Mouse (Mus musculus) erythroblast, embryonic 14.5 days (primary cell): ENCODE data around the gene Axdnd1. TPM values are rescaled to one million over a fixed set of nuclear protein-coding genes. Genes with fewer than 3 reads are reported as not detected.

Experiments
- H3K27me3 ChIP-seq: 2 replicates; pipeline ENCODE4 v1.6.1; 2012; ENCODE audit warnings: inconsistent platforms; ENCODE audit not compliant: control insufficient read depth
- H3K36me3 ChIP-seq: 2 replicates; pipeline ENCODE4 v1.6.1; 2012; ENCODE audit warnings: mild to moderate bottlenecking, inconsistent platforms; ENCODE audit not compliant: control insufficient read depth
- H3K4me1 ChIP-seq: 2 replicates; pipeline ENCODE4 v1.6.1; 2012; ENCODE audit warnings: inconsistent platforms; ENCODE audit not compliant: control insufficient read depth
- H3K4me3 ChIP-seq: replicated peaks from 2 replicates; pipeline ENCODE3; 2012; ENCODE audit warnings: moderate library complexity, mild to moderate bottlenecking, inconsistent platforms
- H3K9me3 ChIP-seq: 2 replicates; pipeline ENCODE4 v1.6.1; 2012; ENCODE audit warnings: low read length, inconsistent platforms, mixed read lengths; ENCODE audit not compliant: control insufficient read depth
- GATA1 ChIP-seq: IDR thresholded peaks from 2 replicates; pipeline ENCODE4 v1.6.1; 2012; ENCODE audit warnings: low read length, inconsistent platforms, mixed read lengths
- TAL1 ChIP-seq: IDR thresholded peaks from 3 replicates; pipeline ENCODE4 v1.6.1; 2012; ENCODE audit warnings: low read length, inconsistent platforms, mixed read lengths
- polyA plus RNA-seq: library from polyadenylated mRNA; stranded (reverse); fragments of >175 nt; gene quantifications from 2 replicates; pipeline ENCODE4 v1.2.3, GENCODE M21; 2012

Gene Axdnd1
- polyA plus RNA-seq, 1 experiment: not detected

DNA sequence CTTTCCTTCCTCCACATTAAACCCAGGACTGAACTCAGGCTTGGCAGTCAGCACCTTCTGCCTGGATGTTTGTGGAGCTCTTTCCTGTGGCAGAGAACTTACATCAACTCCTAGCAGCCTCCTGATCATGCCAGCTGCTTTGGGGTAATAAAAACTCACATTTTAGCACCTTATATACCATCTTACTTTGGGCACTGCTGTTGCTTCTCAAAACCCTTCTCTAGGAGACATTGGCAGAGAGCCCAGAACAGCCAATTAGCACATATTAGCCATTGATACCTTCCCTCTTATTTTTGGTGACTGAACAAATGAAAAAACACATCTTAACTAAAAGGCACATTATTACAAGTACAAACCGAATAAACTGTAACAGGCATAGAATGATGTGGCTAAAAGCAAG, 24.1 kb upstream of the Axdnd1 start:
- H3K4me1 ChIP-seq: no peaks in the 10 kb centered on the region
- H3K4me3 ChIP-seq: no peak overlapping the region
- TF ChIP-seq TAL1 (no peak), GATA1 (no peak)
- H3K36me3 ChIP-seq: no peaks in the 10 kb centered on the region
- no peaks in the 10 kb centered on the region for H3K9me3 ChIP-seq
- no peaks in the 10 kb centered on the region for H3K27me3 ChIP-seq

DNA sequence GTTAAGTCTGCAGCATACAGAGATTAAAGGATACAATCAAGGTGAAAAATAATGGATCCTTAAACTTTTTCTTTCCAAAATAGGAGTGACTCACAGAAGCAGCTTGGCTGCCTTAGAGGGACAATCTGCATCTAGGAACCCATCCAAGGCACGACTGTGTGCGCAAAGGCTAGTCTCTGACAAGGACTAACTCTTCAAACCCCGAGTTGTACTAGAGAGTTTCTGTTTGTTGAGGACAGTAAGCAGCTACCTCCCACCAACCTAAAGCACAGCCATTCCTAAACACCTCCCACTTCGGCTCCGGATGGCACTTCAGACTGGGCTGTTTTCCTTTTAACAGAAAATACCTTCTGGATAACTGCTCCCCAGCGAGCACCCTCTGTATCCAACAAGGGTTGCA, 21.8 kb upstream of the Axdnd1 start:
- Histone ChIP-seq H3K4me1 (no peaks in the 10 kb centered on the region), H3K9me3 (no peaks in the 10 kb centered on the region), H3K27me3 (no peaks in the 10 kb centered on the region), H3K4me3 (no peak overlapping the region), H3K36me3 (no peaks in the 10 kb centered on the region)
- TF ChIP-seq TAL1 (no peak), GATA1 (no peak)

DNA sequence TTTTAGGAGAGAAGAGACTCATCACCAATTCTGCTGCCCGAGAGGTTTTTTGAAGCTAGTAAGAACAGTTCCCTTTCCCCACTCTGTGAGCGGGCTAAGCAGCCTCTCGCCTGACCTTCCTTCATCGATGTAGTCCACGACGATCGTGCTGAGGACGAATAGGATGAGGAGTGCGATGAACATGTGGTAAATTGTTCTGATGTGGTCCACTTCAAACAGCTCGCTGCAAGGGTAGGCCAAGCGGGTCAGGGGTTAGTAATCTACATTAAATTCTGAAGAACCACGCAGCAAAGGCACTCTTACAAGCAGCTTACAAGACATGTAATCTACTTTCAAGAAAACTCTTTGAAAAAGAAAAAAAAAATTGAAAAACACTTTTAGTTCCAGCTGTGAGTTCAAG, 21.3 kb upstream of the Axdnd1 start:
- H3K9me3 ChIP-seq: no peaks in the 10 kb centered on the region
- no peak overlapping the region for H3K4me3 ChIP-seq
- no peak for TF ChIP-seq GATA1
- no peak for TF ChIP-seq TAL1
- no peaks in the 10 kb centered on the region for H3K4me1 ChIP-seq
- H3K27me3 ChIP-seq: no peaks in the 10 kb centered on the region
- peaks cover 2% of the 10 kb centered on the region; the same call in 1 of the 2 replicates for H3K36me3 ChIP-seq

DNA sequence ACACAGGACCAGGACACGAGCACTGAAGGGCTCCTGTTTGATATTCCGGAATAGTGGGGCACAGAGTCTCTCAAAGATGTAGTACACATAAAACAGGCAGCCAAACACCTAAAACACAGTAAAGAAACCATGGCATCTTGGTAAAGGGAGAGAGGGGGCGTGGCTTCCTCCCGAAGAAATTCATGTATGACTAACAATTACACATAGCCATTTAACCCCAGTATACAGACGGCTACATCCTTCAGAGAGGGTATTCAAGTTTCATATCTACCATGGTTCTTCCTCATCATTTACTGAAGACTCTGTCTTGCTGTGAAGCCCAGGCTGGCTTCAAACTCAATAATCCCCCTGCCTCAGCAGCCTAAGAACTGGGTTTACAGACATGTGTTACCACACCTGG, 16.8 kb upstream of the Axdnd1 start:
- H3K9me3 ChIP-seq: no peaks in the 10 kb centered on the region
- no peak overlapping the region for H3K4me3 ChIP-seq
- H3K27me3 ChIP-seq: no peaks in the 10 kb centered on the region
- TF ChIP-seq TAL1 (no peak), GATA1 (no peak)
- no peaks in the 10 kb centered on the region for H3K4me1 ChIP-seq
- peaks cover 3% of the 10 kb centered on the region; the same call in 1 of the 2 replicates for H3K36me3 ChIP-seq

DNA sequence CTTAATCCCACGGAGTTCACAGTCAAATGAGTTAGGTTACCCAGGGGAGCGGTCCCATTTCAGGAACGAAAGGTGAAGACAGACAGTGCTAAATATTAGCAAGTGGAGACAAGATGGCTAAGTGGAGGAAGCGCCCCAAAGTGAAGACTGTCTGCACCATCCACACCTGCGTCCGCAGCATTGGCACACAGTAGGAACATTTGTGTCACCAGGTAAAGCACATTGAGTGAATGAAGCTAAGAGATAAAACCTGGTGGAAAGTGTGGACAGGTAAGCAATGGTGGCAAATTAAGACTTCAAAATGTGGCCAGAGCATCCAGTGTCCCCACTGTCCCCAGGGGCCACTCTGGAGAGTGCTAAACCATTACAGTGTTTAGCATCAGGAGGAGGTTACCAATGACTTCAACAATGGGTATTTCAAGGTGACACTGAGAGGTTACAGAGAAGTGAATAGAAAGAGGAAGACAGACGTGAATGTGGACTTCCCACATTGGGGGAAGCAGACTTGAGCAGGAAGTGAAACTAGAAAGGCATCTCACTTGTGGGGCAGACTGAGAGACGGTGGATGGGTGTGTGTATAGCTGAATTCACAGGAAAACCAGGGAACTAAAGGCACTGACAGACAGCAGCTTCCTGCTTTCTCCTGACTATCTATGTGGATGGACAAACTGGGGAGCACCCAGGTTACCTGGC, 16.2 kb upstream of the Axdnd1 start:
- TF ChIP-seq GATA1 (no peak), TAL1 (no peak)
- Histone ChIP-seq H3K9me3 (no peaks in the 10 kb centered on the region), H3K27me3 (no peaks in the 10 kb centered on the region), H3K4me1 (no peaks in the 10 kb centered on the region), H3K36me3 (peaks cover 3% of the 10 kb centered on the region; the same call in 1 of the 2 replicates), H3K4me3 (no peak overlapping the region)

DNA sequence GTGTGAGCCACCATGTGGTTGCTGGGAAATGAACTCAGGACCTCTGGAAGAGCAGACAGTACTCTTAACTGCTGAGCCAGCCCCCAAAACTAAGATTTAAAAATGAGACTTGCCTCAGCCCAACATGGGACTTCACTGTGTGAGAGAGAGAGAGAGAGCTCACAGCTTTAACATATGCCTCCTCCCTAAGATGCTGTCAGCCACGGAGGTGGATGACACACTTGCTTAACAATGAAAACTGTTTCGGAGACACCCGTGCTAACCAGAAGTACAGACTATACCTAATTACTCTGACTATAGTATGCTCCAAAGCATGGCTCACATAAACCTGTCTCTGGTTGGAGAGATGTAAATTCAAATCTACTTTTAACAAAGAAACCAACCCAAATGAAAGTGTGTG, 12.5 kb upstream of the Axdnd1 start:
- peaks cover 3% of the 10 kb centered on the region; the same call in 1 of the 2 replicates for H3K36me3 ChIP-seq

DNA sequence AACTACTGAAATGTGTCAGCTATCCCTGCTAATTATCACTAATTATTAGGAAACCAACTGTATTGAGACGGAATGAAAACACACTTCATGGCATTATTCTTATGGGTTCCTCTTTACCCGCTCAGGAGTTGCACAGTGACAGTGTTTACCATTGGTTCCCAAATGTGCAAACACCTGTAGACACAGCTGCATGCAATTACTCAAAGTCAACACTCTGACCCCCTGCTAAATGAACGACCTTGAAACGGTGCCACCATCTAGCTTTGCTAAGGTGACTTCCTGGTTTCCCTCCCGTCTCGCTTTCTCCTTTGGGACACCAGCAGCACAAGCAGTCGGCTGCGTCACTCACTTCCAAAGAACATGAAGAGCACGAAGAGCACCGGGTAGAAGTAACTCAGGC, 11.5 kb upstream of the Axdnd1 start:
- Histone ChIP-seq H3K9me3 (no peaks in the 10 kb centered on the region), H3K4me1 (no peaks in the 10 kb centered on the region), H3K36me3 (peaks cover 3% of the 10 kb centered on the region; the same call in 1 of the 2 replicates), H3K4me3 (no peak overlapping the region), H3K27me3 (no peaks in the 10 kb centered on the region)
- TF ChIP-seq TAL1: no peak
- TF ChIP-seq GATA1: no peak

More for the DNA sequence above, 12.5 kb upstream of the Axdnd1 start:
- Histone ChIP-seq H3K9me3 (no peaks in the 10 kb centered on the region), H3K27me3 (no peaks in the 10 kb centered on the region), H3K4me3 (no peak overlapping the region), H3K4me1 (no peaks in the 10 kb centered on the region)
- TF ChIP-seq TAL1: no peak
- TF ChIP-seq GATA1: no peak

DNA sequence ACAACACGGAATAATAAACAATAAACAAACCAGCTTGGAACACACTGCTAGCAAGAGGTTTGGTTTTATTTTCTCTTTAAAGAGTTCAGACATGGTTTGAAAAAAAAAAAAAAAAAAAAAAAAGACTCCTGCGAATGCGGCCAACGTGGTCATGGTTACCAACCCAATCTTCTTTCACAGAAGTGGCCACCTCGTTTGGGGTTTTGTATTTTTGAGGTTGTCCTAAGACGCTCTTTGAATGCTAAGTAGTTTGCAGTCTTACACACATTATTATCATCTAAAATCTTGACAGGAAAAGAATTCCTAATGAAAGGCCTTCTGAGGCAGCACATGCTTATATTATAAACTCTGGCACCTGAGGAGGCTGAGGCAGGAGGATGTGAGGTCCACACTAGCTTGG, 7.5 kb upstream of the Axdnd1 start:
- TF ChIP-seq GATA1 (no peak), TAL1 (no peak)

DNA sequence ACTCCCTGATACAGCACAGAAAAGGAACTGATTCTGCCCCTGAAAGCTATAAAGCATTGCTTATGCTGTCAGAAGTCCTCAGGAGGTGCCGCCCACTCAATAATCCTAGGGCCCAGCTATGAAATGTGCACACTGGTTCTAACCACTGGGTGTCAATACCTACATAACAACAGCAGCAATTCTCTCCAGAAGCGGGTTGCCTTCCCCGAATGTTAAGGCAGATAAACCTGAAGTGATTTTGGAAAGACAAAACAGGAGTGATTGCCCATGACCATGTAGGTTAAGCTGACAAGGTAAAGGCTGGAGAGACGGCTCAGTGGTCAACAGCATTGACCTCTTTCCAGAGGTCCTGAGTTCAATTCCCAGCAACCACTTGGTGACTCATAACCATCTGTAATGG, 4.8 kb upstream of the Axdnd1 start:
- H3K4me3 ChIP-seq: no peak overlapping the region
- H3K4me1 ChIP-seq: peaks cover 7% of the 10 kb centered on the region
- TF ChIP-seq TAL1 (no peak), GATA1 (no peak)
- H3K27me3 ChIP-seq: no peaks in the 10 kb centered on the region
- no peaks in the 10 kb centered on the region for H3K9me3 ChIP-seq
- H3K36me3 ChIP-seq: no peaks in the 10 kb centered on the region

More for the DNA sequence above, 7.5 kb upstream of the Axdnd1 start:
- no peaks in the 10 kb centered on the region for H3K27me3 ChIP-seq
- H3K4me1 ChIP-seq: no peaks in the 10 kb centered on the region
- no peaks in the 10 kb centered on the region; the same call in 1 of the 2 replicates for H3K36me3 ChIP-seq
- H3K4me3 ChIP-seq: no peak overlapping the region
- no peaks in the 10 kb centered on the region for H3K9me3 ChIP-seq
